Mouse (Mus musculus) c-Kit-positive CD71-negative TER-119-negative erythroid progenitor cells, embryonic 14.5 days (primary cell): Measurements from ENCODE around the gene Ndufv3.

Experiments
- DNase-seq: peaks from one replicate; pipeline ENCODE4 v3.0.0-alpha.2; 2013; ENCODE audit warnings: low read depth

Ndufv3 gene

GRCm38 (mm10) chr17:31519946-31520838, at the start of gene Ndufv3, which contains the start of gene Wdr4:
Ndufv3 (plus strand) TSS chr17:31520115.
Wdr4 (minus strand) TSS chr17:31519980.
- peak; percentile 100 for DNase-seq

DNA sequence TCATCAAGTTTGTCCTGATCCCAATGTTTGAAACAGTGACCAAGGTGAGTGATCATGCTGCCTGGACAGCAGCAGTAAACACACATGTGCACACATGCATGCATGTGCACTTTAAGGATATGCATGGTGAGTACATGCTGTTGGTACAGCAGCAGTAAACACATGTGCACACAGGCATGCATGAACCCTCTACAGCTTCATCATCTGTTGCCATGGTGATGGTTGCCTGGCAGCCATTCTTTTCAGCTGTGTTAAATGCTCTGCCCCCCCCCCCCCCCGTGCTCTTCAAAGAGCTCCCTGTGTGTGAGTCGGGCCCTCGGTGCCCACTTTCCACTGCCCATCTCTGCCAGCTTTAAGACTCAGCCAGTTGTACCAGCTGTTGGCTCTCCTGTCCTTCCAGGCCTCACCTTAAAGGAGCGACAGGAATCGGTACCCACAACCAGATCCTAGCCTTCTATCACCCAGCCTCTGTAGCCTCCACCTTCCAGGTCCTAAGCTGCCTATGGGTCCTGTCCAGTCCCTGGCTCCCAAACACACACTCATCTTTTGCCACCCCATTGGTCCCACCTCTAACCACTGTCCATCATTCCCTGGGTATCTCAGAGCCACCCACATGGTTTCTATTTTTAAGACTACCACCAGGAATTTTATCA, 49.0 kb upstream of the Ndufv3 start:
- DNase-seq: no peak

DNA sequence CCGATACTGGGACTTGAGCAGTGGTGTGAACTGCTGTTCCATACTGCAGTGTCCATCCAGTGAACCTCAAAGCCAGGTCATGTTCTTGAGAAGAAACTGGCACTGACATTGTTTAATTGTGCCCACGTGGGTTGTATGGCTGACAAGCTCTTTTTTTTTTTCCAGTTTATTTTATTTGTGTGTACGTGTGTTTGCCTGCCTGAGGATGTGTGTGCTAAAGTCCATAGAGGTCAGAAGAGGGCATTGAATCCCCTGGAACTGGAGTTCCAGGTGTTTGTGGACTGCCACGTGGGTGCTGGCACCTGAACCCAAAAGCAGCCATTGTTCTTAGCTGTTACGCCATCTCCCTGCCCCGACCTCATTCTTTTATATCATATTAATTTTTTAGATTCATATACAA, 45.5 kb upstream of the Ndufv3 start:
- no peak for DNase-seq

- no peak for DNase-seq
Measured at GRCm38 (mm10) chr17:31478606-31479005, 41.3 kb upstream of the Ndufv3 start.

GRCm38 (mm10) chr17:31479108-31479844, 40.6 kb upstream of the Ndufv3 start:
- no peak for DNase-seq

DNA sequence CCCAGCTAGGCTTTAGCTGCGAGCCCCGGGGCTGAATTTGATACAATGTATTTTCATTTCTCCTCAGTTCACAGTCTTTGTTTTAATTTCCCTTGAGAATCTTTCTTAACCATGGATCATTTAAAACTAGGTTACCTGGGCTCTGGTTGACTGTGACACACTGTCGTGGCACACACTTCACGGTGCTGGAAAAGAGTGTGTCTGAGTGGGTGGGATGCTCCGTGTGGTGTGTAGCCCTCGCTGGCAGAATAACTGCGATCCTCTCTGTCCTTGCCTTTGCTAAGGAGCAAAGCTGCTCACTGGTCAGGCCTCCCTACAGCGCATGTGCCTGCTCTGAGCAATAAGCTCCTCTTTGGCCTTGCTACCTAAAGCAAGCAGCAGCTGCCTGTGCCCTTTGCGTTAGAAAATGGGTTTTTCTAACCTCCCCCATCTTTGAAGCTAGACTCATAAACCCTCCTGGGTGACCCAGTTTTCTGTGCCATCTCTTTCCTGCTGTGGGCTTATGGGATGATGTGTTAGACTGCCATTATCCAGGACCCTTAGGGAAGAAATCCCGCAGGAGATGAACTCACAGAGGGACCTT, 33.2 kb upstream of the Ndufv3 start:
- DNase-seq: no peak

- no peak for DNase-seq
Measured at GRCm38 (mm10) chr17:31487433-31488060, 32.4 kb upstream of the Ndufv3 start.

DNA sequence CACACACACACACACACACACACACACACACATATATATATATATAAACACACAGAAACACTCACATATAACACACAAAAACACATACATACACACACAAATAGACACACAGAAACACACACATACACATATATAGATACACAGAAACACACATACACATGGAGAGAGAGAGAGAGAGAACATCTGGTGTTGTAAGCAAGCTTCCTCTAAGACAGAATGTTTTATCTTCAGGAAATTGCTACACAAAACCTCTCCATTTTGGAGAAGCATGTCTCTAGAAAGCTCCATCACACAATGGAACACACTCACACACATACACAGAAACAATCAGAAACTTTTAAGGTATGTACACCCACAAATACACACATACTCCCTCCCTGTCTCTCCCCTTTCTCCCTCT, 28.6 kb upstream of the Ndufv3 start:
- DNase-seq: no peak

GRCm38 (mm10) chr17:31492416-31492815, 27.5 kb upstream of the Ndufv3 start:
- peak; percentile 67 for DNase-seq

GRCm38 (mm10) chr17:31494989-31495388, 24.9 kb upstream of the Ndufv3 start:
- DNase-seq: no peak

- no peak for DNase-seq
Measured at GRCm38 (mm10) chr17:31497726-31498125, 22.2 kb upstream of the Ndufv3 start.

GRCm38 (mm10) chr17:31499725-31500124, 20.2 kb upstream of the Ndufv3 start:
- DNase-seq: no peak

DNA sequence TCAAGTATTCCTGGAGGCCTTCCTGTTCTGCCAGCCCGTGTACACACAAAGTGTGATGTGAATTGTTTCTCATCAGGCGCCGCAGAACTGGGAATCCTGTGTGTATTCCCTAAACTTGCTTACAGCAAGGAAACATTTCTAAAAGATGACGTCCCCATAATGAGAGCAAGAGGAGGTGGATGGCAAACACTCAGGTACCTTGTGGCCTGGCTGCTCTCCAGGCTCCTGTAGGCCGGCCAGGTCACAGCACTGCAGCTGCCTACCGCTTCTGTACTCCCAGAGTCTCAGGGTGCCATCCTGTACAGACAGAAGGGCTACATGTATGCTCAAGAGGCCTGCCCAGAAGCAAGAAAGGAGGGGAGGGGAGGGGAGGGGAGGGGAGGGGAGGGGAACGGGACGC, 19.5 kb upstream of the Ndufv3 start:
- DNase-seq: no peak

DNA sequence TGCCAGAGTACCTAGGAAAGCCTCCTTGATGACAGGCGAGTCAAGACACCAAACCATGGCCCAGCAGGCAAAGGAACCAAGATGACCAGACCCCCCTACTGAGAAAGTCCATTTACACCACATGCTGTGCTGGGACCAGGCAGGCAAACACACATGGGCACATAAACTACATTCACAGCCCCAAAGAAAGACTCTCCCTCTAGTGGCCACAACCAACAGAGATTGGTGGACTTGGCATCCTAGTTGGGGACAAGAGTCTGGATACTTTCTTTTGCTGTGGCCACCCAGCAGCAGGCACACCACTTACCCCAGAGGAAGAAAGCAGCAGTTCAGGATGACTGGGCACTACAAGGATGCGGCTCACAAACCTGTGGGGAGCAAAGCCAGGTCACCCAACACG, 19.0 kb upstream of the Ndufv3 start:
- no peak for DNase-seq

DNA sequence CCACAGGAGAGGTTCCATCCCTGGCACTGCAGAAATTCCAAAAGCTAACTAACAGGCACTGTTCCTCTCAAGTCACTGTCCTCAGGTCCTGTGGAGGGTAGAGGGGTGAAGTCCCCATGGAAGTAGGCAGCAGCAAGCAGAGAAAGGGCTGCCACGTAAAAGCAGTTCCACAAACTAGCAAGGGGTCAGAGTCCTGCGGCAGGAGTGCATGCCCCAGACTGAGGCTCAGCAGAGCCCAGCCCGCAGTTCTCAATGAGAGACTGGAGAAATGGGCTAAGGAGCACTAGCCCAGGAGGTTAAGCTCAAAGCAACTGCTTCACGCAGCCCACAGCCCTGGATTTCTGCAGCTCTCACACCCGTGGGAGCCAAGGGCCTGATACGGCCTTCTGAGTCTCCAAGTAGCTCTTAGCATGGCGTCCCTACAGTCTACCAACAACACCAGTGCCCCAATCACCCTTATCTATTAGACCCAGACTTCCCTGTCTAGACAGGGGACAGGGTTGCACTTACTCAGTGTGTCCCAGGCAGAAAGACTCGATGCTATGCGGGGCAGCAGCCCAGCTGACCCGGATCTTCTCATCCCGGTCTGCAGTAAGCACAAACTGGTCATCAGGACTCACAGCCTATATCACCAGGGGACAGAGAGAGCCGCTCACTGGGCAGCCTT, 17.5 kb upstream of the Ndufv3 start:
- DNase-seq: no peak

GRCm38 (mm10) chr17:31503337-31503736, 16.6 kb upstream of the Ndufv3 start:
- DNase-seq: no peak

- no peak for DNase-seq
Measured at GRCm38 (mm10) chr17:31503936-31504335, 16.0 kb upstream of the Ndufv3 start.

DNA sequence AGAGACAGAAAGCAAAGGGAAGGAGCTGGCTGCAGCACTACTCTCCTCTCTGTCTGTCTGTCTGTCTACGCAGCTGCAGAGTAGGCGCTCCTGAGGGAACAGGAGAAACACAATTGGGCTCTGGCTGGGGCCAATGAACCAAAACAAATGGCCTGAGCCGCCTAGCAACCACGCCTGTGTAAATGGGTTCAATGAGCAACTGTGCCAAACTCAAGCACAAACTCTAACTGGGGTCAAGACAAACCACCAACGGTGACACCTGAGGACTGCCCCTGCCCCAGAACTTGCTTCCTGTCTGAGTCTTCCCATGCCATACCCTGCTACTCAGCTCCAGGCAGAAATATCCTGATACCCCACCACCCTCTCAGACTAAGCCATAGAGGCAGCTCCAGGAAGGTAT, 14.9 kb upstream of the Ndufv3 start:
- DNase-seq: no peak

DNA sequence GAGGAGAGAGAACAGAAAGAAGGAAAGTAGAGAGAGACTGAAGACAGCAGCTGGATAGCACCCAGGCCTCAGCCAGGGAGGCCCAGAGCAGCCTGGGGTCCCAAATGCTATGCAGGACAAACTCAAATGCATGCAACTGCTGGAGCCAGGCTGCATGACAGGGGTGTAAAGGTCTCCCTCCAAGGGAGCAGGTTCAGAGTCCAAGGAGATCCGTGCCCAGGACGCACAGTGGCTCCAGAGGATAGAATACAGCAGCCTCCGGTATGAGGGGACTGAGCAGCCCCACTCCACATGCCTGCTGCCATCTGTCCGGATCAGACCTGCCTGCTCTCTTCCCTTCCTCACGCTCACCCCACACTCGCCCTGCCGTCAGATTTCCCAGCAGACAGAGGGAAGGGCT, 13.6 kb upstream of the Ndufv3 start:
- no peak for DNase-seq

DNA sequence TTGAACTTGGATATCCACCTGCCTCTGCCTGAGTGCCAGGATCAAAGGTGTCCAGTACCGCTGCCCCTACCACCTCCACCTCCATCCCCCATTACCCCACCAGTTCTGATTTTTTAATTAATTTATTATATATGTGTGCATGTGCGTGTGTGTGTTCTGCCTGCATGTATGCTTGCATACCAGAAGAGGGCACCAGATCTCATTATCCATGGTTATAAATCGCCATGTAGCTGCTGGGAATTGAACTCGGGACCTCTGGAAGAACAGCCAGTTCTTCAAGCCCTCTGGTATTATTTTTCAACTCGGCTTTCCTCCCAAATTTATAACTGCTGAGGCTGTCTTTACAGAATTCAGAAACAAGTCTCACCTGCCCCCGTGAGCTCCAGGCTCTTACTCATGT, 9.0 kb upstream of the Ndufv3 start:
- DNase-seq: no peak

- peak; percentile 87 for DNase-seq
Measured at GRCm38 (mm10) chr17:31511792-31512495, 8.0 kb upstream of the Ndufv3 start.
